Mouse (Mus musculus) heart, postnatal 0 days (tissue): ENCODE measurements at regions not wholly inside any gene's neighbourhood (a gene's known extent, or its start where the extent isn't known, plus 50 kb on each side); places are given as distances from the start of the nearest gene placed in this dataset.

Source experiments
- ATAC-seq: fragments of 200-750 bp; cut with Nextera tagmentation; 2 replicates; pipeline ENCODE4 v1.8.0; 2017; ENCODE audit warnings: low read depth, moderate number of reproducible peaks, moderate library complexity; ENCODE audit not compliant: insufficient read depth
- DNase-seq: peaks from one replicate; pipeline ENCODE4 v3.0.0-alpha.2; 2016; ENCODE audit warnings: low spot score
- H3K27ac ChIP-seq: fragments of 300-500 bp; sonication (generic); 2 replicates; pipeline ENCODE4 v1.5.1; 2014; ENCODE audit warnings: low read depth, mild to moderate bottlenecking
- H3K27me3 ChIP-seq: fragments of 300-500 bp; sonication (generic); 2 replicates; pipeline ENCODE4 v1.6.1; 2014; ENCODE audit warnings: low read length, mixed read lengths; ENCODE audit not compliant: control insufficient read depth, insufficient read depth
- H3K36me3 ChIP-seq: fragments of 300-500 bp; sonication (generic); replicated peaks from 2 replicates; pipeline ENCODE4 v1.6.1; 2014; ENCODE audit warnings: low read length, mixed read lengths; ENCODE audit not compliant: control insufficient read depth, insufficient read depth
- H3K4me1 ChIP-seq: fragments of 300-500 bp; sonication (generic); 2 replicates; pipeline ENCODE4 v1.6.1; 2014; ENCODE audit warnings: antibody characterized with exemption; ENCODE audit not compliant: control insufficient read depth, insufficient read depth
- H3K4me2 ChIP-seq: fragments of 300-500 bp; sonication (generic); 2 replicates; pipeline ENCODE4 v1.6.1; 2014; ENCODE audit warnings: low read depth, mild to moderate bottlenecking, low read length, moderate library complexity
- H3K4me3 ChIP-seq: fragments of 300-500 bp; sonication (generic); 2 replicates; pipeline ENCODE4 v1.5.1; 2014; ENCODE audit warnings: low read depth, low read length
- H3K9ac ChIP-seq: fragments of 300-500 bp; sonication (generic); replicated peaks from 2 replicates; pipeline ENCODE4 v1.6.1; 2014; ENCODE audit warnings: low read depth, low read length, mixed read lengths
- H3K9me3 ChIP-seq: fragments of 300-500 bp; sonication (generic); replicated peaks from 2 replicates; pipeline ENCODE4 v1.6.1; 2016; ENCODE audit warnings: low read length; ENCODE audit not compliant: control insufficient read depth
- CTCF ChIP-seq: IDR thresholded peaks from 2 replicates; pipeline ENCODE4 v1.5.1; 2016; ENCODE audit warnings: antibody characterized with exemption, control low read depth, low read depth
- EP300 ChIP-seq: IDR thresholded peaks from 2 replicates; pipeline ENCODE4 v1.6.1; 2016; ENCODE audit warnings: antibody characterized with exemption, low read depth
- WGBS: fragments of 180-500 bp; shearing (Covaris S2); extraction: QIAGEN DNeasy Blood & Tissue Kit; methylation state at CpG from one replicate; pipeline ENCODE4 v1.1.7; 2014; 5-methylcytosine and 5-hydroxymethylcytosine counted together

GRCm38 (mm10) chr10:96527864-96528263, 88.9 kb upstream of the Btg1 start:
- no peak for TF ChIP-seq EP300
- TF ChIP-seq CTCF, result no peak
- no peaks in the 10 kb centered on the region for H3K27me3 ChIP-seq
- H3K4me1 ChIP-seq, result peaks cover 3% of the 10 kb centered on the region; the same call in 1 of the 2 replicates
- DNase-seq (no peak), ATAC-seq (no peak)
- no peak overlapping the region for H3K4me3 ChIP-seq
- WGBS, result 93% methylated on average over 3 of the region's 3 CpGs
- H3K9me3 ChIP-seq, result no peaks in the 10 kb centered on the region
- no peaks in the 10 kb centered on the region for H3K36me3 ChIP-seq
- no peak overlapping the region for H3K4me2 ChIP-seq
- H3K27ac ChIP-seq, result no peak overlapping the region
- no peak overlapping the region for H3K9ac ChIP-seq

DNA sequence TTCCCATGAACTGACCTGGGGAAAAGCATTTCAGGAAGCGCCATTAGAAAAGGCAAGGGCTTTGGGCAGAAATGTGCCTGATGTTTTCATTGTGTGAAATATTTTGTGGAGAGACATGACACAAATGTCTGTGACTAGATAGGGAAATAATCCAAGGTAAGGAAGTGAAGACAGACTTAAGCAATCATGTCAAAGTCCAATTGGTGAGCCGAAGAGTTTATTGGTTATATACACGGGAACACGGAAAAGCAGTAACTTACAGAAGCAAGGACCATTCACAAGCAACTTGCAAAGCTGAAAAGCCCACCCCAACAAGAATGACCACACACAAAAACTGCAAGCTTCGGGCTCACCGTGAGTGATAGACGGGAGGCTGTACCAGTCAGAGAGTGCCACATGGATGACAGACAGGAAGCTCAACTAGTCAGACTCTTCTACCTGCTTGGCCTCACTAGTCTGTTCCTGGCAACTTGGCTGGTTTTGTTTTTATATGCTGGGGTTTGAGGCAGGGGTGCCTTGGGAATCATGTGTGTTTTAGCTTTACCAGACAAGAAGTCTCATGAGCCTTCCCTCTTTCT, 82.2 kb upstream of the Btg1 start:
- ATAC-seq (no peak), DNase-seq (no peak)
- H3K36me3 ChIP-seq, result no peaks in the 10 kb centered on the region
- H3K4me1 ChIP-seq, result no peaks in the 10 kb centered on the region
- no peak overlapping the region for H3K4me2 ChIP-seq
- no peaks in the 10 kb centered on the region for H3K27me3 ChIP-seq
- H3K9me3 ChIP-seq, result no peaks in the 10 kb centered on the region
- H3K4me3 ChIP-seq, result no peak overlapping the region
- no peak overlapping the region for H3K27ac ChIP-seq
- 90% methylated on average over 7 of the region's 7 CpGs for WGBS
- H3K9ac ChIP-seq, result no peak overlapping the region
- TF ChIP-seq EP300, result no peak
- no peak for TF ChIP-seq CTCF

DNA sequence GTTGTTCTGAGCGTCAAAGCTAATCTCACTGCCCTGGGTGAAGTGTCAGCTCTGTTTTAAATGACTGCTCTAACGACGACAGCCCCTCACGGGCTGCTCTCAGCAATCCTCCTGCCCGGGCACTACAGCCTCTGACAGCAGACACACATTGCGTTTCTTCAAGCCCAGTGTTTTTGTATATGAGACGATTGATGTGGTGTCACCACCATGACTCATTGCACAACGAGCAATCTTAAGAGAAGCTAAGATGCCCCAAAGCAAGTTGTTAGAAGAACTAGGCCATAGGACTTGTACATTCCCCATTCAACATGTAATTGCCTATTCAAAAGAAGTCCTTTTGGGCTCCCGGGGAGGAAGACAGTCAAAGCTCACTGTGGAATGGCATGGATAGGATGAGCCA, 81.3 kb upstream of the Btg1 start:
- 35% methylated on average over 9 of the region's 9 CpGs for WGBS
- H3K4me2 ChIP-seq, result no peak overlapping the region
- DNase-seq (no peak), ATAC-seq (no peak)
- H3K27ac ChIP-seq, result no peak overlapping the region
- H3K36me3 ChIP-seq, result no peaks in the 10 kb centered on the region
- no peak overlapping the region for H3K9ac ChIP-seq
- no peaks in the 10 kb centered on the region for H3K27me3 ChIP-seq
- no peak for TF ChIP-seq CTCF
- TF ChIP-seq EP300, result no peak
- no peaks in the 10 kb centered on the region for H3K4me1 ChIP-seq
- H3K4me3 ChIP-seq, result no peak overlapping the region
- no peaks in the 10 kb centered on the region for H3K9me3 ChIP-seq

DNA sequence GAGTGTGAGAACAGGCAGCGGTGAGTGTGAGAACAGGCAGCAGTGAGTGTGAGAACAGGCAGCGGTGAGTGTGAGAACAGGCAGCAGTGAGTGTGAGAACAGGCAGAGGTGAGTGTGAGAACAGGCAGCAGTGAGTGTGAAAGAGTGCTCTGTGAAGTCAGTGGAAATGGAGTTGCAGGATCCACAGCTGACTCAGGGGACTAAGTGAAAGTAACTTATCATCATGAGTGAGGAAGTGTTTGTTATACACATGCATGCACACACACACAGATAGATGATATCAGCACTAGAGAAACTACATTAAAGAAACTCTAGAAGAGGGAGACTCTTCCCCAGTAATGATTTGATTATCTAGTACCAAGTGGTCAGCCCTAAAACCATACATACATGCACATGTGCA, 76.0 kb upstream of the Btg1 start:
- Histone ChIP-seq H3K27ac (no peak overlapping the region), H3K9ac (no peak overlapping the region), H3K9me3 (no peaks in the 10 kb centered on the region), H3K36me3 (no peaks in the 10 kb centered on the region), H3K4me3 (no peak overlapping the region), H3K4me1 (no peaks in the 10 kb centered on the region), H3K27me3 (no peaks in the 10 kb centered on the region), H3K4me2 (no peak overlapping the region)
- WGBS, result 87% methylated on average over 2 of the region's 2 CpGs
- ATAC-seq, result no peak
- no peak for TF ChIP-seq CTCF
- no peak for TF ChIP-seq EP300
- DNase-seq, result no peak

DNA sequence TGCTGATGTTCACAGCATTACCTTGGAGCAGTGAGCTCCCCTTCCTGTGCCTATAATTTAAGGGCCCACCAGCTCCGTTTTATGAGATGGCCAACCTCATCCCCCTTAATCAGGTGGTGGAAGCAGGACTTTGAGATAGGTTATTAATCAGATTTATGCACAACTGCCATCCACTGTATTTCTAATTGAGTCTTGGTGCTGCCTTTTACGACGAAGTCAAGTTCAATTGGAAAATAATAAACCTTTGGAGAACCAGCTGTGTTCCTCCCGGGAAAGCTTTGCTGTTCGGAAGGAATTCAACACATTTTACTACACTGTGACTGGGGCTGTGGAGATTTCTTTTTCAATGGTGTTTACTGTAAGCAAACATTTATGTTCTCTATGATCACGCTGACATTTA, 71.5 kb upstream of the Btg1 start:
- no peak overlapping the region for H3K9ac ChIP-seq
- no peaks in the 10 kb centered on the region for H3K9me3 ChIP-seq
- no peaks in the 10 kb centered on the region for H3K4me1 ChIP-seq
- no peak overlapping the region for H3K4me3 ChIP-seq
- no peaks in the 10 kb centered on the region for H3K36me3 ChIP-seq
- DNase-seq (no peak), ATAC-seq (no peak)
- no peaks in the 10 kb centered on the region for H3K27me3 ChIP-seq
- no peak for TF ChIP-seq EP300
- TF ChIP-seq CTCF, result no peak
- WGBS, result 91% methylated on average over 6 of the region's 6 CpGs
- H3K27ac ChIP-seq, result no peak overlapping the region
- no peak overlapping the region for H3K4me2 ChIP-seq

GRCm38 (mm10) chr10:96545761-96546388, 70.9 kb upstream of the Btg1 start:
- WGBS, result 88% methylated on average over 2 of the region's 2 CpGs
- H3K9me3 ChIP-seq, result no peaks in the 10 kb centered on the region
- no peaks in the 10 kb centered on the region for H3K4me1 ChIP-seq
- H3K27ac ChIP-seq, result no peak overlapping the region
- no peaks in the 10 kb centered on the region for H3K27me3 ChIP-seq
- H3K36me3 ChIP-seq, result no peaks in the 10 kb centered on the region
- H3K4me3 ChIP-seq, result no peak overlapping the region
- no peak for ATAC-seq
- no peak overlapping the region for H3K9ac ChIP-seq
- H3K4me2 ChIP-seq, result no peak overlapping the region
- DNase-seq, result no peak
- TF ChIP-seq CTCF (no peak), EP300 (no peak)
